Mouse (Mus musculus) ES-Bruce4 (cell line): ENCODE data around the gene Rras.

Source experiments
- CTCF ChIP-seq: IDR thresholded peaks from one replicate; pipeline ENCODE4 v1.8.1; 2011; ENCODE audit warnings: low read depth, low read length
- EP300 ChIP-seq: IDR thresholded peaks from 2 replicates; pipeline ENCODE4 v1.6.1; 2011; ENCODE audit warnings: low read depth, low read length; ENCODE audit not compliant: insufficient read depth
- POLR2A ChIP-seq: IDR thresholded peaks from one replicate; pipeline ENCODE4 v1.8.1; 2011; ENCODE audit warnings: low read length; ENCODE audit not compliant: insufficient read depth

GRCm38 (mm10) chr7:45008411-45008810 is 9.3 kb upstream of the Rras start:
- TF ChIP-seq POLR2A (no peak), CTCF (no peak), EP300 (no peak)
